Mouse (Mus musculus): ENCODE measurements at regions not wholly inside any gene's neighbourhood (a gene's known extent, or its start where the extent isn't known, plus 50 kb on each side); places are given as distances from the start of the nearest gene placed in this dataset.
"Not testable (repeated sequence)": the region's sequence is repeated elsewhere in the genome, so short reads cannot be mapped to it uniquely, and the experiment has no call there.

DNA sequence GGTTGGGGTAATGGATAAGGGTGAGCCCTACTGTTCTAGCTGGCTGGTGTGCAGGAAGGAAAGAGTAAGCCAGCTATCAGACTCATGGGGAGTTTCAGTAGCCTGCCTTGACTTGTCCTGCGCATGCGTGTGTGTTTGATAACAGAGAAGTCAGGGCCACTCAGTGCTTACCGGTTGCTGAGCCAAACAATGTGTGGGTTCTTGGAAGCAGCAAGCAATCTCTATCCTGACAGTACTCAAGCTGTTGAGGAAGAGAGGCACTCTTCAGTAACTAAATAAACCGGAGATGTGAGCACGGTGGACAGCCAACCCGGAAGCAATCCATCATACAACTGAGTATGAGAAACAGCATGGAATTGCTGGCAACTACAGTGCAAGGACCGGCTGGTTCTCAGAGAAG, 160.1 kb upstream of the Arid1b start:
- DNase-seq: no peak

DNA sequence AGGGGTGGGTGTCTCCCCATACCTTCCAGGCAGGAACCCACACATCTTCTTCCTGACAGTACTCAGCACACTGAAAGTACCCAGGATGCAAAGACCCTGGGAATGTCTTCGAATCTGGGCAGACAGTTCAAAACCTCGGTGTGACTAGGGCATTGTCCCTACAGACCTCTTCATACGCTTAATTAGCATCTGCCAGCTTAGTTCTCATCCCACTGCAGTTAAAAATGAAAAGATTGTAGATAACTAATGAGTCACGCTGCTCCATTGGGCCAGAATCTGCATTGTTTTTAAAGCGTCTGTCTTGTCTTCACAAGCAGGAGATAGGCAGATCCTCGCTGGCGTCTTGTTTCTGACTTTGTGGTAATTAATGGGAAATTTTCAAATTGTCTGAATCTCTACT, 159.6 kb upstream of the Arid1b start:
- DNase-seq: no peak

DNA sequence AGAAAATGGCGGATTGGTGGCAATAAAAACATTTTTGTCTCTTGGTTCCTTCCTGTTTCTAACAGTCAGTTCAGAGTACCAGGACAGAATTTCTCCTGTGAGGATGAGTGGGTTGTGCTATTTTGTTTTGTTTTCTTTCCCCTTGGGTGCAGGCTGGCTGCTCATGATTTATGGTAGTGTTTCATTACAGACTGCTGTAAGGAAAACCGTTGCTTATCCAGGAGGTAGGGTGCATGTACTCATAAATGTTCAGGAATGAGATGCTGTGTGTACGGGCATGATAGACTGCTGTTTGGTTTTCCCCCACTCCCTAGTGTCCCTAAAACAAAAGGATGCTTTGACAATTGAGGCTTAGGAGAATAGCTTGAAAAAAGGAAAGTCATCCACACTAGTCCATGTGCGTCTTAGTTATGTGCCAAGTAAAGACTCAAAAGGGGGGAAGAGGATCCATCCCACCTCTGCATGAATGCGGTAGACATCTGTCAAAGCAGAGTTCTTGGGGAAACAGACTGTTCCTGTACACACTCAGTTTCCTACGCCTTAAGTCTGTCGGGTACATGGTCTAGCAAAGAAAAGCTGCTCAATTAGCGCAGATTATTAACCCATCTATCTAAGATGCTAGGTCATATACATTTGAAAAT, 158.9 kb upstream of the Arid1b start:
- no peak for DNase-seq

- no peak for DNase-seq
Observed at GRCm38 (mm10) chr17:4840123-4840522, 154.0 kb upstream of the Arid1b start.

DNA sequence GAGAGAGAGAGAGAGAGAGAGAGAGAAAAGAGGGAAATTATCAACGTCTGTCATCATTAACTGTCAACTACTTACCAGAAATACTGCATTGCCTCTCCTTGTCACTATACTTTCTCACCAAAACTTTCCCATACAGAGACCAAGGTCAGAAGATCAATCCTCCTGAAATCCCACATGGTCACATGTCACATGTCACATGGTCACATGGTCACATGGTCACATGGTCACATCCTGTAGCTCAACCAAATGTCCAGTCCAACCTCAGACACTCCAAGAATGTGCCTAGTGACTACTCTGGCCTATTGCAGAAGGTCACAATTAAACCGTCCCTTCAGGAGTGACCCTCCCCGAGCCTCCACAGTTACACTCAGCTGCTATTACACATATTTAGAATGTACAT, 135.8 kb upstream of the Arid1b start:
- no peak for DNase-seq

DNA sequence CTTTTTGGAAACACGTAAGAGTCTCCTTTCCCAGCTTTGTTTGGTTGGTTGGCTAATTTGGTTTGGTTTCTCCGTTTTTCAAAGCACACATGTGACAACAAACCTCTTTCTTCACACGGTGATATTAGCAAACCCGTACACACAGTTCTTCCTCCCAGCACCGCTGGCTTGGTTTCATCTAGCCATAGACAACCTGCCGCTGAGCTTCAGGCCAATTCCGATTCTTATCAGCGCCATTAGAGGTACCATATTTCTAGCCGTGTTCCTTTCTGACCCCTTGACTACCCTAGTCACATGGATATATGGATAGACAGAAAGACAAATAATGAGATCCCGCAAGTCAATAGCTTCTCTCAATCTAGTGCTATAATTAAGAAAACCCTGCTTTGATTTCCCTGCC, 129.2 kb upstream of the Arid1b start:
- no peak for DNase-seq

- no peak for DNase-seq
Observed at GRCm38 (mm10) chr17:4865621-4866020, 128.5 kb upstream of the Arid1b start.

- DNase-seq: no peak
Observed at GRCm38 (mm10) chr17:4866026-4866896, 127.9 kb upstream of the Arid1b start.

DNA sequence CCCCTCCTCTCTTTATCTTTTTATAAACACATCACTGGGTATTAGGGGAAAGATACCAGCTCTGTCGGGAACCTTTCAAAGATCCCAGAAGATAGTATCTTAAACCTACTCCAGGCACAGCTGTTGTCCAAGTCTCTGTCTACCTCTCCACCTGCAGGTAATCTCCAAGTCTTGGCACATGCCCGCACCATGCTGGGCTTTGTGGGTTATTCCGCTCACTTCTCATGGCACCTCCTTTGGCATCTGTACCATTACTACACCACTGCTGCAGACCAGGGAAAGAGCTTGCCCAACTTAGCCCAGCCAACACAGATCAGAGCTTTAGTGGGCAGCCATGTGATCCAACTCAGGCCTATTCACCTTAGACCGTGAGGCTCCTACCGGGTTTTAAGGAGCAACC, 127.0 kb upstream of the Arid1b start:
- DNase-seq: no peak

DNA sequence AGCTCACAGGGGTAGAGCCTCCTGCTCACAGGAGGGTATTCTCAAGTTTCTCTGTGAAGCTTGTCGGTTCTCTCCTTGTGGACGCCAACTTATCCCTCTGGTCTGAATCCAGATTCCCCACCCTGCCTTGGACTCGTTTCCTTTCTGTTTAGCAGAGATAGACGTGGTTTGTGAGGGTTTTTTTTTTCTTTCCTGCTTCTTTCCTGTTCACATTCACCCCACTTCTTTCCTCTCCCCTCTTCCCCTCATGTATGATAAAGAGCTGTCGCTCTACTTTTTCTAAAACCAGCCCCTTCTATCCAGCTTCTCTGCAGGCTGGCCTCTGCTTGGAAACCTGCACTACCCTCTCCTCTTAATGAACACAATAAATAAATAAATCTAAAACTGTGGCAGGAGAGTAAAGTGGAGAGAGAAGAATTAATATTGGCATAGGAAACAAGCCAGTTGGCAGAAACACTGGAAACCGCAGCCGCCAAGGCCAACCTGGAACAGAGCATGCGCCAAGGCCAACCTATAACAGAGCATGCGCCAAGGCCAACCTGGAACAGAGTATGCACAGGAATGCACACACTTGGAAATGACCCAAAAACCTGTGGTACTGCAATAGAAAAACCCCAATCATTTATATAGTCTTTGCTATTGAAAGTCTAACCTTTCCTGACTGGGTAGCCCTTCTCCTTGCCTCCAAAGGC, 126.2 kb upstream of the Arid1b start:
- DNase-seq: no peak

DNA sequence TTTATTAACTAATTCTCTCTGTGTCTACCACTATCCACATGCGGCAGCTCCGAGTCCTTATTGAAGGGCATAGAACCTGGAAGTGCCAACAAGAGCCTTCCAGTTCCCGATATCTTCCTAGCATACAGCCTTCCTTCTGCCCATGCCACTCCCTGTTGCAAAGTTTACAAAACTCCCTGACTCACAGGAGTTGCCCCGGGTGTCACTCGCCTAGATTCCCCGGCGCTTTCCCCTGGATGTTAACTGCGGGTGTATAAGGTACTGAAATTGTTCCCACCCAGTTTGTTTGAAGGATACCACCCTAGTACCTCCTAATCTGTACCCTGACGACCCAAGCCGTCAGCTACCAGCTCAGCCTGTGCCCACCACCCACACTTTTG, 125.7 kb upstream of the Arid1b start:
- DNase-seq: no peak

DNA sequence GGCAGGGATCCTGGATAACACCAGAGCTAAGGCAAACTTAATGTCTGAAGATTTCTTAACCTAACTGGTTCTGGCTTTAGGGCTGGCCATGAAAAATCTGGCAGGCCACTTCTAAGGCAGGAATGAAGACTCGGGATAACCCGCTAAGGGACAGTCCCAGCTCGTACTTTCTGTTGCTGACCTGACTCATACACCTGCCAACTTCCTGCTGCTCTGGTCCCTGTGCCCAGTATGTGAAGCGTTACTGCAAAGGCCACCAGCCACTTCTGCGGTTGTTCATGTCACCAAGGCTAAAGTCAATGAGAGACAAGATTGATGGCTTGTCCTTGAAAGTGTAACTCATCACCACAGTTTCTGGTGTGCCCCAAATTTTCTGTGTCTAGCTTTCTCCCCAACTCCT, 125.3 kb upstream of the Arid1b start:
- no peak for DNase-seq

DNA sequence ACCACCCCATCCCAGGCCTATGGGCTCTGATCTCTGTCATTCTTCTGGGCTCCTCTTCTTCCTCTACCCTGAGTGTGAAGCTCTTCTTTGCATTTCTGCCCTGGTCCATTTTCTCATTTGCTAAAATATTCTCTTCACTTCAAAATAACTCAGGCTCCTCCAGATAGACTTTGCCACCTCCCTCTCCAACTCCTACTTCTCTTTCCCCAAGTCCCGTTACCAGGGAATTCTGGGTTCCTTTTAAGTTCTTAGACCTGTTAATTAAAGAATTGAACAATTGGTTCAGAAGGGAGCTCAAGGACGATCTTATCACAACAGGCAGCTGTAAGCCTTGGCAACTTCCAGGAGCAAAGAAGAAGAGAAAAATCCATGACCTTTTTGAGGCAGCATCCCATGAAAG, 122.9 kb upstream of the Arid1b start:
- no peak for DNase-seq

DNA sequence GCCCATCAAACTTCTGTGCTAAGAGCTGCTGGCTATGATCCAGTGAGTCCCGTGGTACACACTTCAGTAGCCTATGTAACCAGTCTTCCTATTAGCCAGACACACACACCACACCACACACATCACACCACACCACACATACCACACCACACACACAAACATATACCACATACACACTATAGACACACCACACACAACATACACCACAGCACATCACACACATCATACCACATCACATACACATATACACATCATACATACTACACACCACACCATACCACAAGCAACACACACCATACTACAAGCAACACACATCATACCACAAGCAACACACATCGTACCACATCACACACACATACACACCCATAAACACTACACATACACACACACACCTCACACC, 119.7 kb upstream of the Arid1b start:
- no peak for DNase-seq

DNA sequence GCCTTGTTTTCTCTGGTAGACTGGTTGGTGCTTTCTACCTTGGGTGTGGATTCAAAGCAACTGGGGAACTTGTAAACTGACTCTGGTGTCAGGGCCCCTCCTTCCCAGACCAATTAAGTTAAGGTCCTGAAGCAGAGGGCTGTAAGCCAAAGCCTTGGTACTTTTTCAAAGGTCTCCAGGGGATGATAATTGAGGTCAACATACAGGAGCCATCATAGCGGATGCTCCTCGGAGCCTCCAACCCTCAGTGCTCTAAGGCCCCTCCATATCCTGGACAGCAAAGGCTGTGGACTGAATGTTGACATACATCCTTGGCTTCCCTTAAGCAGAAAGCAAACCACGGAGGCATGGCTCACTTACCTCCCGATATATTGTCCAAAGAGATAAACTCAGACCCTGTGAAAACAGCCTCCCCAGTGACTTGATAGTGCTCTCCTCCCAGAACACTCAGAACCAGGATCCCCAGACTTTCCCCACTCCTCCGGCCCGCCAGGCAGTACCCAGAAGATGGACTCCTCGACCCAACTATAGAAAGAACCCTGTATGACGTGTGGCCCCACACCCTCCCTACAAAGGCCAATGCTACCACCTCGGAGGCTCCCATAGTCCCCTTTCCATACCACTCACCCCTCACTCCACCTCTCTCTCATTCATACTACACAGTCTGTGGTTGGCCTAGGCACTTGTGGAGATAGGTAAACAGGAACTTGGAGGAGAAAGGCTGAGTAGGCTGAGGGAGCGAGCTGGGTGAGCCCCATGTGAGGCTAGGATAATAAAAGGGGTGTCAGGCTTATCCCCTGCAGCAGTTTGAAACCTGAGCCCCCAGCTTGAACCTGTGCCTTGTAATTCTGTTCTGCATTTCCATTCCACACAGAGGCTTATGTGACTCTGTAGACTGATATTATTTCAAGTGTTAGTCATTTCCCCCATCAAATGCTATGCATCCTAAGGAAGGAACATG, 118.8 kb upstream of the Arid1b start:
- no peak for DNase-seq

DNA sequence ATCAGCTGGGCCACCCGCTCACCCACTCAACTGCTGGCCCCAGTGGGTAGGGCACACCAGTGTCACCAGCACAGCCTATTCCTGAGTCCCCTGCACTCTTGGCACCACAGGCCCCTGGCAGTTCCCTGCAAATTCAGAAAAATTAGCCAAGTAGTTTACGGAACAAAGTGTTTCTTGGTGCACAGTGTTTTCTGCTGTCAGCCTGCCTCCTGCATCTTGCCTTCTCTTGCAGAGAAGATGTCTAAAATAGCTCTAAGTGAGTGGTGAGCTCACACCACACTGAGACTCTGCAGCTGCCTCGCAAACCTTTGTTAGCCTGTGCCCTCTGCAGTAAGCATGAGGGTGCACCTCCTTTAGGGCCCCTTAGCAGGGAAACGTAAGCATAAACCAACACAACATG, 117.7 kb upstream of the Arid1b start:
- no peak for DNase-seq

GRCm38 (mm10) chr17:4881473-4881872, 112.7 kb upstream of the Arid1b start:
- no peak for DNase-seq

- no peak for DNase-seq
Observed at GRCm38 (mm10) chr17:4884083-4884482, 110.0 kb upstream of the Arid1b start.

DNA sequence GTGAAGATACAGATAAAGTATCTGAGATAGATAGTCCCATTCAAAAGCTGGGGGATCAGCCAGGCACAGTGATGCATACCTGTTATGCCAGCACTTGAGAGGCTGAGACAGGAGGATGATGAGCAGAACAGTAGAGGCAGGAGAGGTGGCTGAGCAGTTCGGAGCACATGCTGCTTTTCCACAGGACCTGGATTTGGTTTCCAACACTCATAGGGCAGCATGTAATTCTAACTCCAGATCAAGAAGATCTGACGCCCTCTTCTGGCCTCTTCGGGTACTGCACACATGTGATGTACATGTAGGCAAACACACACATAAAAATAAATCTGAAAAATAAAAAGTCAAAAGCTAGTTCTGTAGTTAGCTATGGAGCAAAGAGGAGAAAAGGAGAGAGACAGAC, 109.4 kb upstream of the Arid1b start:
- no peak for DNase-seq

- not testable (repeated sequence) for DNase-seq
Observed at GRCm38 (mm10) chr17:4887331-4887730, 106.8 kb upstream of the Arid1b start.

DNA sequence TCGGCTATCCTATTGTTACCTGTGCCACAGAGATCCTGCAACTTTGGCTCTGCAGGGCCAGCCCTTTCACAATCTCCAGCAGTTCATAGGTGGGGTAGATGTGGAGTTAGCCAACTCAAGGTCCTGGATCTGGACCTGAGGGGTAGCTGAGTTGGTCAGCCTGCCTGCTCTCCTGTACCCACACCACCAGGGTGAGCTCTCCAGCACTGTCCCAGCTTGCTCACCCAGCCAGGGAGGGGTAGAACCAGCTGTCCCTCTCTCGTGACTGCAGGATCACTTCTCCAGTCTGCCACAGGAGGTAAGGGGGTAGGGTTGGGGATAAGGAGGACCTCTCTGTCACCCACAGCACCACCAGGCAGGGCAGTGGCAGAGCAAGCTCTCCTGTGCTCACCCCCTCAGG, 104.6 kb upstream of the Arid1b start:
- DNase-seq: no peak

GRCm38 (mm10) chr17:4890131-4890530, 104.0 kb upstream of the Arid1b start:
- DNase-seq: no peak

DNA sequence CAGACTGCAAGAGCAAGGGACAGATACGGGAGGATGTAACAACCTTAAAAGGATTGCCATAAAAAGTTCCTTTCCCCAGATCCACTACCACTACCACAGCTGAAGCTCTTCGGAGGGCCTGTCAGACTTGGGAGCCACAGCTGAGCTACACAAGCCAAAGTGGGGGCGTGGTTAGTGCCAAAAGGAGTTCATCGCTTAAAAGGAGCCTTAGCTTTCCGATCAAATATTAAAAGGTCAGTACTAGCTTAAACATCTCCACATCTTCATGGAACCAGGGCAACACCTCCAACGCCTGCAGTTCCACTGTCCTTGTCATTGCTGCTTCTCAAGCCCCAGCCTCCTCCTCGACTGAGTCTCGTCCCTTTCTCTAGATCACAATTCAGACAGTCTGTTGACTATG, 102.6 kb upstream of the Arid1b start:
- DNase-seq: no peak

All from spleen, adult 18-20 months (tissue).